Mouse (Mus musculus): ENCODE measurements at regions not wholly inside any gene's neighbourhood (a gene's known extent, or its start where the extent isn't known, plus 50 kb on each side); places are given as distances from the start of the nearest gene placed in this dataset.

- no peak for DNase-seq (ENCODE audit: low spot score in 2 of 2)
- intact Hi-C loops (cut with DNase I), result no loop called here
Observed at GRCm38 (mm10) chr15:96231969-96232368, 55.3 kb upstream of the Arid2 start.

- intact Hi-C loops (cut with DNase I), result no loop called here
- no peak for DNase-seq (ENCODE audit: low spot score in 2 of 2)
Observed at GRCm38 (mm10) chr15:96233113-96233512, 54.2 kb upstream of the Arid2 start.

GRCm38 (mm10) chr15:96234783-96235182, 52.5 kb upstream of the Arid2 start:
- intact Hi-C loops (cut with DNase I), result no loop called here

More at GRCm38 (mm10) chr15:96234783-96235182, 52.5 kb upstream of the Arid2 start:
- DNase-seq (ENCODE audit: low spot score in 2 of 2), result no peak

All from left cerebral cortex, postnatal 36 days (tissue).